Mouse (Mus musculus) liver, embryonic 14.5 days (tissue): ENCODE results near the gene Pik3ap1. TPM values are rescaled to one million over a fixed set of nuclear protein-coding genes. Genes with fewer than 3 reads are reported as not detected.

Experiments used
- ATAC-seq: fragments of 200-750 bp; cut with Nextera tagmentation; 2 replicates; pipeline ENCODE4 v1.8.0; 2017; ENCODE audit warnings: moderate number of reproducible peaks, mild to moderate bottlenecking, moderate library complexity; ENCODE audit not compliant: insufficient read depth
- DNase-seq, 3 experiments: peaks; one replicate each; pipeline ENCODE4 v3.0.0-alpha.2; 2012 to 2013; ENCODE audit warnings: low read depth in 3 of 3, low spot score in 3 of 3
- H3K27ac ChIP-seq: fragments of 300-500 bp; sonication (generic); 2 replicates; pipeline ENCODE4 v1.5.1; 2014; ENCODE audit warnings: moderate library complexity, mild to moderate bottlenecking, control low read depth, inconsistent platforms
- H3K27me3 ChIP-seq: fragments of 300-500 bp; sonication (generic); 2 replicates; pipeline ENCODE4 v1.6.1; 2014; ENCODE audit warnings: mild to moderate bottlenecking, low read length, moderate library complexity; ENCODE audit not compliant: control insufficient read depth, insufficient read depth
- H3K36me3 ChIP-seq: fragments of 300-500 bp; sonication (generic); replicated peaks from 2 replicates; pipeline ENCODE4 v1.6.1; 2014; ENCODE audit warnings: low read depth; ENCODE audit not compliant: control insufficient read depth, insufficient read depth
- H3K4me1 ChIP-seq, 2 experiments: fragments of 200-500 bp in 1 of 2; fragments of 300-500 bp in 1 of 2; sonication (generic) in 1 of 2; replicated peaks; 2 replicates each; pipeline ENCODE4 v1.6.1; 2012 to 2014; ENCODE audit warnings: antibody characterized with exemption in 1 of 2, inconsistent platforms in 1 of 2, low read length in 1 of 2; ENCODE audit not compliant: control insufficient read depth in 2 of 2, insufficient read depth in 2 of 2
- H3K4me2 ChIP-seq: fragments of 300-500 bp; sonication (generic); 2 replicates; pipeline ENCODE4 v1.6.1; 2014; ENCODE audit warnings: low read depth, mild to moderate bottlenecking, control low read depth, moderate library complexity
- H3K4me3 ChIP-seq, 2 experiments: fragments of 200-500 bp in 1 of 2; fragments of 300-500 bp in 1 of 2; sonication (generic) in 1 of 2; 2 replicates each; pipeline ENCODE4 v1.5.1; 2012 to 2014; ENCODE audit warnings: low read depth in 2 of 2, low read length in 2 of 2, mild to moderate bottlenecking in 2 of 2, control low read depth in 1 of 2, inconsistent platforms in 1 of 2, moderate library complexity in 1 of 2; ENCODE audit not compliant: insufficient read depth in 1 of 2
- H3K9ac ChIP-seq: fragments of 300-500 bp; sonication (generic); replicated peaks from 2 replicates; pipeline ENCODE4 v1.6.1; 2014; ENCODE audit warnings: mild to moderate bottlenecking, control low read depth, moderate library complexity
- H3K9me3 ChIP-seq: fragments of 300-500 bp; sonication (generic); 2 replicates; pipeline ENCODE4 v1.6.1; 2016; ENCODE audit warnings: low read length, mixed read lengths; ENCODE audit not compliant: control insufficient read depth
- CTCF ChIP-seq: IDR thresholded peaks from 2 replicates; pipeline ENCODE4 v1.5.1; 2016; ENCODE audit warnings: antibody characterized with exemption, low read depth, control low read depth
- EP300 ChIP-seq: IDR thresholded peaks from 2 replicates; pipeline ENCODE4 v1.6.1; 2016; ENCODE audit warnings: antibody characterized with exemption, low read depth
- WGBS: fragments of 180-500 bp; shearing (Covaris S2); extraction: QIAGEN DNeasy Blood & Tissue Kit; methylation state at CpG from one replicate; pipeline ENCODE4 v1.1.7; 2014; ENCODE audit not compliant: insufficient replicate concordance; 5-methylcytosine and 5-hydroxymethylcytosine counted together
- polyA plus RNA-seq, 2 experiments: library from polyadenylated mRNA; depleted of rRNA in 1 of 2; stranded (reverse) in 1 of 2; unstranded in 1 of 2; fragments of >200 nt; fragmentation: Nextera tagmentation in 1 of 2; extraction: Ambion mirVana in 1 of 2; gene quantifications; 2 replicates each; pipeline versions ENCODE4 v1.2.1 to v1.2.3; 2012 to 2014

Pik3ap1 gene
- polyA plus RNA-seq, 2 experiments: 3.8 to 4.9 TPM

DNA sequence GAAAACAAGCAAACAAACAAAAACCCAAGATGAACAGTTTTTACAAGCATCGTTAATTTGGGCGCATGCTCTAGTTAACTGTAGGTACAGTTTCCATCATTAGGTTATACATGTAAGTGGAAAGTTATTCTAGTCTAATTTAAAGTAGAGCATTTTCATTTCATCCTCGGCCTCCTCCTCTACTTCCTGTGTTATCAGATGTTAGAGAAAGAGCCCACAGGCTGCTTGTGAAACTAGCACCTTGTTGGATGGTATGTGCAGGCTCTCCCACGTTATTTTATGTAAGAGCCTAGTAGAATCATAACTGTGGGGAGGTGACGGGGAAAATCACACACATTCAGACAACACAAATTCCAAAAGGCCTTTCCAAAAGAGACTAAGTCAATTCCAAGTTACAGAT lies 19.3 kb downstream of the Pik3ap1 start:
- no peak overlapping the region for H3K9ac ChIP-seq
- TF ChIP-seq CTCF (no peak), EP300 (no peak)
- no peak overlapping the region for H3K27ac ChIP-seq
- peaks cover 0 to 2% of the 10 kb centered on the region in 2 experiments; a peak in 1 of 4 replicates for H3K4me1 ChIP-seq
- 57% methylated on average over 5 of the region's 5 CpGs for WGBS
- no peak overlapping the region for H3K4me2 ChIP-seq
- H3K36me3 ChIP-seq: no peaks in the 10 kb centered on the region
- H3K4me3 ChIP-seq: no peak overlapping the region
- no peak for ATAC-seq
- no peaks in the 10 kb centered on the region for H3K9me3 ChIP-seq
- no peak for DNase-seq
- H3K27me3 ChIP-seq: no peaks in the 10 kb centered on the region

GRCm38 (mm10) chr19:41364509-41364908 lies 20.4 kb downstream of the Pik3ap1 start:
- H3K27me3 ChIP-seq: no peaks in the 10 kb centered on the region
- DNase-seq (no peak), ATAC-seq (no peak)
- no peak overlapping the region for H3K27ac ChIP-seq
- TF ChIP-seq CTCF (no peak), EP300 (no peak)
- 47% methylated on average over 3 of the region's 3 CpGs for WGBS
- no peak overlapping the region for H3K4me2 ChIP-seq
- H3K4me1 ChIP-seq: peaks cover 0 to 2% of the 10 kb centered on the region in 2 experiments; a peak in 1 of 4 replicates
- no peaks in the 10 kb centered on the region for H3K9me3 ChIP-seq
- no peak overlapping the region for H3K9ac ChIP-seq
- no peak overlapping the region for H3K4me3 ChIP-seq
- no peaks in the 10 kb centered on the region for H3K36me3 ChIP-seq

DNA sequence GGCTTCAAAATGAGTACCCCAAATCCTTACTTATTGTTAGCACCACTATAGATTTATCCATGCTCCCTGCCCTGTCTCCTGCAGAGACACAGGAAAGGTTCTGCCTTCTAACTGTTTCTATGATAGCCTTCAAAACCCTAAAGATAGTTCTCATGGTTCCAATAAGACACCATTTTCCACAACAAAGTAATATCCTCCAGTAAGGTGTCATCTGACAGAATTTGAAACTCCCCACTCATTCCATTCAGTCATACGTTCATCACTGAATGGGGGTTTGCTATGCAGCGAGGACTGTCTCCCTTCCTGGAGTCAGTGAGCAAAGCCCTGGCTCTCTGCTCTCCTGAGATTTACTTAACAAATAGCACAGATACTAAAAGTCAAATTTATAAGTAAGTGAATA lies 21.9 kb downstream of the Pik3ap1 start:
- no peak overlapping the region for H3K4me2 ChIP-seq
- DNase-seq: no peak
- 66% methylated on average over 2 of the region's 2 CpGs for WGBS
- H3K36me3 ChIP-seq: no peaks in the 10 kb centered on the region
- no peak overlapping the region for H3K27ac ChIP-seq
- no peak overlapping the region for H3K4me3 ChIP-seq
- no peaks in the 10 kb centered on the region for H3K27me3 ChIP-seq
- peaks cover 0 to 2% of the 10 kb centered on the region in 2 experiments; a peak in 1 of 4 replicates for H3K4me1 ChIP-seq
- no peaks in the 10 kb centered on the region for H3K9me3 ChIP-seq
- no peak overlapping the region for H3K9ac ChIP-seq
- ATAC-seq: no peak
- TF ChIP-seq CTCF (no peak), EP300 (no peak)

DNA sequence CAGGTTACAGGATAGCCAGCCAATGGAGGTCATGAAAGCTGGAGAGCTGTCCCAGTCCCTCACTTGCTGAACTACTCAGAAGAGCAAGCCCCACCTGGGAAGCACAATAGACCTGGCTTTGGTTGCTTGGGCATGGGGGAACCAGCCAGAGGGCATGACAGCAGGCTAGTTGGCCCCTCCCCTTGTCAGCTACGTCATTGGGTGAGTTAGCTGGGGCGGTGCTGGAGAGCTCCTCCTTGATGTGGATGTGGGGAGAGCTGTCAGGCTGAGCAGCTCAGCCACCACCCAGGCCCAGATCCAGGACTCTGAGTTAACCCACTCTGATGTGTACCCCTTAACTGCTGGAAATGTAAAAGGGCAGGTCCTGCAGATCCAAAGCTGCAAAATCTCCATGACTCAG lies 24.4 kb downstream of the Pik3ap1 start:
- no peaks in the 10 kb centered on the region for H3K4me1 ChIP-seq
- no peaks in the 10 kb centered on the region for H3K9me3 ChIP-seq
- TF ChIP-seq CTCF: no peak
- no peak for TF ChIP-seq EP300
- ATAC-seq: no peak
- no peaks in the 10 kb centered on the region for H3K36me3 ChIP-seq
- H3K9ac ChIP-seq: no peak overlapping the region
- H3K4me2 ChIP-seq: no peak overlapping the region
- no peaks in the 10 kb centered on the region for H3K27me3 ChIP-seq
- no peak overlapping the region for H3K27ac ChIP-seq
- no peak overlapping the region for H3K4me3 ChIP-seq
- WGBS: 25% methylated on average over 2 of the region's 2 CpGs
- no peak for DNase-seq

DNA sequence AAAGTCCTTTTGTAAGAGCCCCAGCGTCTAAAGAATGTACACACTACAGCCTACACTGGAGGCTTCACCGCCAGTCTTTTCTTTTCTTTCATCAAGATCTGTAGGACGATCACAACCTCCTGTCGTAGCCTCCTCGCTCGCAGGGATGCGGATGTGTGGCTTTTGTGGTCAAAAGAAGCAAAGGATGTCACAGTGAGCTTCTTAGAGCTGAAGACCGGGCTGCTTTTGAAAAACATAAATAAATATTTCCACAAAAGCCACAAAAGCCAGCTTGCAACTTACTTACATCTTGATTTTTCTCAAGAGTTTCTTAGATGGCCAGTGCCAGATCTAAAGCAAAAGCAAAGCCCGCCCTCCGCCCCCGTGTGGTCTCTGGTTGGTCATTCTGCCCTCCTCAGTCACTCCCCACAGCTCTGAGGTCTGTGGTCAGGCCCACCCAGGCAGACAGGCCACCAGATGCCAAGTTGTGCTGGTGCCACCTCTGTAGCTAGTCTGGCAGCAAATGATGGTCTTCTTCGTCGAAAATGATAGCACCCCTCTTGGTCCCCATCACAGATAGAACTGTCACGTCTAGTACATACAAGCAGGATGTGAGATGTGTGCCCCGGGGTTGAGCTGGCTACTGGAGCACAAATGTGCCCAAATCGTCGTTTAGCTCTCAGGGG lies 30.5 kb downstream of the Pik3ap1 start:
- ATAC-seq (no peak), DNase-seq (no peak)
- Histone ChIP-seq H3K9me3 (no peaks in the 10 kb centered on the region), H3K4me3 (no peak overlapping the region), H3K36me3 (no peaks in the 10 kb centered on the region), H3K4me1 (no peaks in the 10 kb centered on the region), H3K27me3 (no peaks in the 10 kb centered on the region), H3K27ac (no peak overlapping the region), H3K9ac (no peak overlapping the region), H3K4me2 (no peak overlapping the region)
- WGBS: 30% methylated on average over 17 of the region's 17 CpGs
- no peak for TF ChIP-seq EP300
- TF ChIP-seq CTCF: no peak
